ENCODE assay signal across 11 mouse cellular contexts in genomic region chrX:99215111-99215510, GRCm38 (mm10).
DNase-seq lines count a peak whose midpoint lies in the region; ATAC-seq and TF ChIP-seq lines count a peak whose summit lies in the region.
"Had no signal": no experiment of that assay in that cellular context is flagged by ENCODE, and none has a peak within 500 bp of the region (broad histone marks: within the 10 kb centered on the region; RNA-seq: fewer than 3 reads in every experiment).

No protein-coding gene starts in this region.

- peaks cover 21% of the 10 kb centered on the region; the same call in 1 of the 2 replicates for H3K27me3 ChIP-seq in forebrain, embryonic 11.5 days (ENCODE audit: control insufficient read depth, insufficient read depth, low read length)

- no peak for TF ChIP-seq CTCF in lung, adult 2 months (IDR thresholded peaks at IDR 0.05; ENCODE audit: insufficient read depth, low read length)

- H3K9ac ChIP-seq in forebrain, embryonic 11.5 days (ENCODE audit: low read length): no peak overlapping the region
- H3K9ac ChIP-seq: liver, embryonic 14.5 days had no signal

- ATAC-seq in forebrain, embryonic 11.5 days (replicated peaks; ENCODE audit: low FRiP score): no peak
- no peak for ATAC-seq in frontal cortex, adult (ENCODE audit: low TSS enrichment)

- 70% methylated on average over 7 of the region's 7 CpGs for WGBS in lung, adult 2 months
- 48% methylated on average over 7 of the region's 7 CpGs for WGBS in forebrain, embryonic 11.5 days

- DNase-seq in heart, adult 11 months: peak; percentile 97
- DNase-seq in heart, adult 8-10 months (ENCODE audit: low spot score): no peak
- peak; percentile 48 to 55 for DNase-seq in lung, adult 18-20 months
- DNase-seq in lung, adult 2 months: no peak
- DNase-seq in heart, postnatal 4 days: peak; percentile 55
- peak; percentile 66 for DNase-seq in testis, postnatal 10 days (ENCODE audit: low spot score)
- no peak for DNase-seq in forebrain, embryonic 11.5 days (ENCODE audit: low spot score)
- DNase-seq: right cerebral cortex, postnatal 4 days had no signal

- TF ChIP-seq POLR2A in lung, adult 2 months (IDR thresholded peaks at IDR 0.05; ENCODE audit: borderline replicate concordance, extremely low read depth, low read depth, low read length): no peak

- no peak overlapping the region for H3K4me2 ChIP-seq in forebrain, embryonic 11.5 days (ENCODE audit: low read depth, low read length, severe bottlenecking)

- H3K9me3 ChIP-seq in forebrain, embryonic 11.5 days (ENCODE audit: control insufficient read depth, low read length): no peaks in the 10 kb centered on the region

- no peaks in the 10 kb centered on the region for H3K36me3 ChIP-seq in forebrain, embryonic 11.5 days (ENCODE audit: control insufficient read depth, insufficient read depth, low read length)

- H3K27ac ChIP-seq in forebrain, embryonic 11.5 days (ENCODE audit: low read depth, low read length): no peak overlapping the region
- H3K27ac ChIP-seq: liver, embryonic 14.5 days had no signal

- H3K4me3 ChIP-seq in lung, adult 2 months (replicated peaks; ENCODE audit: extremely low read depth, low read depth, low read length): no peak overlapping the region
- no peak overlapping the region for H3K4me3 ChIP-seq in forebrain, embryonic 11.5 days (ENCODE audit: low read depth, low read length)
- H3K4me3 ChIP-seq: erythroblast, embryonic 14.5 days had no signal

- H3K4me1 ChIP-seq in lung, adult 2 months (ENCODE audit: control insufficient read depth, insufficient read depth, low read length): peaks cover 14% of the 10 kb centered on the region
- H3K4me1 ChIP-seq in forebrain, embryonic 11.5 days (replicated peaks; ENCODE audit: control insufficient read depth, insufficient read depth, low read length): peaks cover 16% of the 10 kb centered on the region

Comparison
In these comparisons a context has a peak if more than half of its experiments do, and no peak if none do; other contexts are left out.
1. DNase-seq: peak in heart, adult 11 months (single experiment), lung, adult 18-20 months (2 of 2), heart, postnatal 4 days (single experiment) and testis, postnatal 10 days (single experiment); none in heart, adult 8-10 months (single experiment), lung, adult 2 months (single experiment) and forebrain, embryonic 11.5 days (single experiment).